Mouse (Mus musculus): ENCODE measurements around the gene Mbnl2.

DNA sequence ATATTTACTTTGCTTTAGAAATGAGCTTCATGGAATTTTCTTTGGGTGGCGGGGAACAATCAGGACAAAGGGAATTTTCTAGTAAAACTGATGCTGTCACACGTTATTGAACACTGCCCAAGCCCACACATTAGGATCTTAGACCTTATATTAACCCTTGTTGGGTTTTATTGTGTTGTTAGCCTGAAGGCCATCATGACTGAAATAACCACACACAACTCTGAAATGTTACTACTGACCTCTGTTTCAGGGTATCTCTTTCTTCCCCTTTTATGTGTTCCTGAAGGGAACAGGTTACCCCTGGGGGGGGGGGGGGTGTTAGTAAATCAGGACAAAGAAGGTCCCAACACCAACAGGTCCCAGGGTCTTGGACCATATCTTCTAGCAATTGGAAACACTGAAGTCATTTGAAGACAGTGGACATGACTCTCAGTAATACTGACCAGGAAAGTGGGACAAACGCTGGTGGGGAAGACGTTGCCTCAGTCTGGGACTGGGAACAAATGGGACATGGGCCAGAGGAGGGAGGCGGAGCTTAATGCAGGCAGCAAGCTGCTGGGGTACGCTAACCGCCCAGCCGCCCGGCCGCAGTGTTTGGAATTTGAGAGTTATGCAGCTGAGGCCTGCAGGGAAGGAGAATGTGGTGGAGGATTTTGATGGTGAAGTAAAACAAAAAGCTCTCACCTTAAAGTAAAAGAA, 80.4 kb downstream of the Mbnl2 start:
- TF ChIP-seq FLI1 (IDR thresholded peaks at IDR 0.05; ENCODE audit: low read length) = no peak
- no peak for TF ChIP-seq GATA1 (IDR thresholded peaks at IDR 0.05; ENCODE audit: borderline replicate concordance, low read length)

Data from megakaryocyte, embryonic 14.5 days (primary cell).